Mouse (Mus musculus) layer of hippocampus, adult 11-12 months (tissue): ENCODE results near the gene Serpinb12.
A peak's percentile ranks its signal among the peaks of the same experiment; 100 is the strongest.
"Not testable (repeated sequence)": the region's sequence is repeated elsewhere in the genome, so short reads cannot be mapped to it uniquely, and the experiment has no call there.

ENCODE experiments used
- DNase-seq: peaks from one replicate; pipeline ENCODE4 v3.0.0; 2022; ENCODE audit warnings: low spot score

The Serpinb12 gene

GRCm38 (mm10) chr1:106934265-106934664 lies at the start of gene Serpinb12:
Gene Serpinb12, plus strand, starts transcription at chr1:106934449.
- DNase-seq = no peak

- DNase-seq = not testable (repeated sequence)
Measured at GRCm38 (mm10) chr1:106895142-106895541, 39.1 kb upstream of the Serpinb12 start.

GRCm38 (mm10) chr1:106901406-106901805 lies 32.8 kb upstream of the Serpinb12 start:
- peak; percentile 26 for DNase-seq

- peak; percentile 3 for DNase-seq
Measured at GRCm38 (mm10) chr1:106931954-106932353, 2.3 kb upstream of the Serpinb12 start.

- no peak for DNase-seq
Measured at GRCm38 (mm10) chr1:106933658-106934057, 591 bp upstream of the Serpinb12 start.

- no peak for DNase-seq
Measured at GRCm38 (mm10) chr1:106947217-106947616, 13.0 kb downstream of the Serpinb12 start.

GRCm38 (mm10) chr1:106959981-106960380 lies 25.7 kb downstream of the Serpinb12 start:
- DNase-seq = no peak

- peak; percentile 17 for DNase-seq
Measured at GRCm38 (mm10) chr1:106961023-106961422, 26.8 kb downstream of the Serpinb12 start.

GRCm38 (mm10) chr1:106980684-106981083 lies 46.4 kb downstream of the Serpinb12 start, which contains the start of gene Serpinb13:
Gene Serpinb13, plus strand, starts transcription at chr1:106980984.
- no peak for DNase-seq

GRCm38 (mm10) chr1:106983092-106983491 lies 48.8 kb downstream of the Serpinb12 start:
- no peak for DNase-seq

GRCm38 (mm10) chr1:106983865-106984264 lies 49.6 kb downstream of the Serpinb12 start:
- no peak for DNase-seq

- DNase-seq = no peak
Measured at GRCm38 (mm10) chr1:107000424-107000823, 66.2 kb downstream of the Serpinb12 start.

GRCm38 (mm10) chr1:107001754-107002153 lies 67.5 kb downstream of the Serpinb12 start:
- DNase-seq = no peak

- DNase-seq = no peak
Measured at GRCm38 (mm10) chr1:107006316-107006715, 72.1 kb downstream of the Serpinb12 start.
